Mouse (Mus musculus) embryonic facial prominence, embryonic 11.5 days (tissue): ENCODE data around the gene Zdhhc25. TPM values are rescaled to one million over a fixed set of nuclear protein-coding genes. Genes with fewer than 3 reads are reported as not detected.

ENCODE experiments used
- ATAC-seq: fragments of 200-750 bp; cut with Nextera tagmentation; replicated peaks from 2 replicates; pipeline ENCODE4 v1.8.0; 2017; ENCODE audit warnings: low read depth; ENCODE audit not compliant: insufficient number of reproducible peaks, low FRiP score, low TSS enrichment
- DNase-seq: peaks from one replicate; pipeline ENCODE4 v3.0.0-alpha.2; 2015; ENCODE audit warnings: low spot score
- H3K27ac ChIP-seq: fragments of 300-500 bp; sonication (generic); replicated peaks from 2 replicates; pipeline ENCODE4 v1.5.1; 2014; ENCODE audit warnings: mild to moderate bottlenecking, low read depth, low read length, control low read depth
- H3K27me3 ChIP-seq: fragments of 300-500 bp; sonication (generic); 2 replicates; pipeline ENCODE4 v1.6.1; 2014; ENCODE audit warnings: mild to moderate bottlenecking, low read length, moderate library complexity, mixed read lengths; ENCODE audit not compliant: control insufficient read depth, insufficient read depth
- H3K36me3 ChIP-seq: fragments of 300-500 bp; sonication (generic); replicated peaks from 2 replicates; pipeline ENCODE4 v1.6.1; 2014; ENCODE audit warnings: low read depth, mild to moderate bottlenecking, low read length, moderate library complexity, mixed read lengths; ENCODE audit not compliant: control insufficient read depth, insufficient read depth
- H3K4me1 ChIP-seq: fragments of 300-500 bp; sonication (generic); 2 replicates; pipeline ENCODE4 v1.6.1; 2014; ENCODE audit warnings: low read length, mixed read lengths; ENCODE audit not compliant: control insufficient read depth, insufficient read depth
- H3K4me2 ChIP-seq: fragments of 300-500 bp; sonication (generic); 2 replicates; pipeline ENCODE4 v1.6.1; 2014; ENCODE audit warnings: low read depth, mild to moderate bottlenecking, control low read depth, low read length, moderate library complexity
- H3K4me3 ChIP-seq: fragments of 300-500 bp; sonication (generic); 2 replicates; pipeline ENCODE4 v1.5.1; 2014; ENCODE audit warnings: low read depth, low read length, control low read depth
- H3K9ac ChIP-seq: fragments of 300-500 bp; sonication (generic); replicated peaks from 2 replicates; pipeline ENCODE4 v1.6.1; 2014; ENCODE audit warnings: mild to moderate bottlenecking, control low read depth, low read length
- H3K9me3 ChIP-seq: fragments of 300-500 bp; sonication (generic); replicated peaks from 2 replicates; pipeline ENCODE4 v1.6.1; 2016; ENCODE audit warnings: mild to moderate bottlenecking, low read length, inconsistent platforms, mixed read lengths; ENCODE audit not compliant: control insufficient read depth
- WGBS: fragments of 180-500 bp; shearing (Covaris S2); extraction: QIAGEN DNeasy Blood & Tissue Kit; methylation state at CpG from one replicate; pipeline ENCODE4 v1.1.7; 2014; 5-methylcytosine and 5-hydroxymethylcytosine counted together
- polyA plus RNA-seq: library from polyadenylated mRNA; unstranded; fragments of >200 nt; fragmentation: Nextera tagmentation; extraction: Ambion mirVana; gene quantifications from 2 replicates; pipeline ENCODE4 v1.2.1, GENCODE M21; 2014

The Zdhhc25 gene
- polyA plus RNA-seq, 1 experiment from 2014 or later, result not detected

DNA sequence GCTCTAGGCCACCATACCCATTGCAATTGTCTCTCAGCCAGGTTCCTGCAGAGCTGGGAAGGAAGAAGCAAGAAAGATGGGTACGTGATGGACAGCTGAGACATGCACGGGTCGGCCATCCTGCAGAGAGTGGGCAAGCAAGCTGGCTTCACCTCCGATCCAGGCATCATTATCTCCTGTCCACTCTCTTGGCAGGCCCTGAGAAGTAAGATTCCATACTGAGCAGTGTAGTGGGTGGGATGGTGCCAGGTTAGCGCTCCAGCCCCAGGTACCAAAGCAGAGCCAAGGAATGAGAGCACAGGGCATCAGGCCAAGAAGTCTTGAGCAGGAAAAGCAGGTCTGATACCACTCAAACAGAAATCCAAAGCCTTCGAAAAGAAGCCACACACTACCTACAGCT is 20.6 kb upstream of the Zdhhc25 start:
- no peak for ATAC-seq
- no peak for DNase-seq
- Histone ChIP-seq H3K27me3 (no peaks in the 10 kb centered on the region), H3K9ac (no peak overlapping the region), H3K36me3 (no peaks in the 10 kb centered on the region), H3K4me2 (no peak overlapping the region), H3K4me1 (no peaks in the 10 kb centered on the region), H3K27ac (no peak overlapping the region), H3K4me3 (no peak overlapping the region), H3K9me3 (no peaks in the 10 kb centered on the region)
- WGBS, result 94% methylated on average over 6 of the region's 6 CpGs

GRCm38 (mm10) chr15:88602496-88602895 is 2.4 kb downstream of the Zdhhc25 start:
- DNase-seq (no peak), ATAC-seq (no peak)
- Histone ChIP-seq H3K4me1 (no peaks in the 10 kb centered on the region), H3K36me3 (no peaks in the 10 kb centered on the region), H3K9ac (no peak overlapping the region), H3K27ac (no peak overlapping the region), H3K27me3 (no peaks in the 10 kb centered on the region), H3K4me3 (no peak overlapping the region), H3K9me3 (no peaks in the 10 kb centered on the region), H3K4me2 (no peak overlapping the region)
- 85% methylated on average over 3 of the region's 3 CpGs for WGBS

GRCm38 (mm10) chr15:88603091-88603732 is 3.1 kb downstream of the Zdhhc25 start:
- H3K9me3 ChIP-seq, result no peaks in the 10 kb centered on the region
- DNase-seq, result no peak

GRCm38 (mm10) chr15:88603733-88604119 is 3.6 kb downstream of the Zdhhc25 start:
- Histone ChIP-seq H3K36me3 (no peaks in the 10 kb centered on the region), H3K9ac (no peak overlapping the region), H3K4me3 (no peak overlapping the region), H3K4me1 (no peaks in the 10 kb centered on the region), H3K4me2 (no peak overlapping the region), H3K9me3 (no peaks in the 10 kb centered on the region), H3K27ac (no peak overlapping the region), H3K27me3 (no peaks in the 10 kb centered on the region)
- DNase-seq (peak; percentile 6), ATAC-seq (no peak)
- WGBS, result 88% methylated on average over 1 of the region's 1 CpGs

More at GRCm38 (mm10) chr15:88603091-88603732, 3.1 kb downstream of the Zdhhc25 start:
- ATAC-seq, result no peak
- no peaks in the 10 kb centered on the region for H3K36me3 ChIP-seq
- no peaks in the 10 kb centered on the region for H3K4me1 ChIP-seq
- no peaks in the 10 kb centered on the region for H3K27me3 ChIP-seq
- whole genome bisulfite sequencing, result 78% methylated on average over 9 of the region's 9 CpGs
- no peak overlapping the region for H3K4me3 ChIP-seq
- H3K9ac ChIP-seq, result no peak overlapping the region
- no peak overlapping the region for H3K27ac ChIP-seq
- no peak overlapping the region for H3K4me2 ChIP-seq

- 86% methylated on average over 17 of the region's 17 CpGs for WGBS
- DNase-seq, result no peak
Observed at GRCm38 (mm10) chr15:88604669-88605414, 4.7 kb downstream of the Zdhhc25 start.

GRCm38 (mm10) chr15:88605415-88605785 is 5.3 kb downstream of the Zdhhc25 start:
- H3K9me3 ChIP-seq, result no peaks in the 10 kb centered on the region
- no peak overlapping the region for H3K4me3 ChIP-seq
- no peaks in the 10 kb centered on the region for H3K27me3 ChIP-seq
- H3K4me1 ChIP-seq, result no peaks in the 10 kb centered on the region
- no peak for DNase-seq
- H3K9ac ChIP-seq, result no peak overlapping the region
- WGBS, result 82% methylated on average over 5 of the region's 5 CpGs
- H3K4me2 ChIP-seq, result no peak overlapping the region
- no peak for ATAC-seq
- H3K36me3 ChIP-seq, result no peaks in the 10 kb centered on the region
- no peak overlapping the region for H3K27ac ChIP-seq

More at GRCm38 (mm10) chr15:88604669-88605414, 4.7 kb downstream of the Zdhhc25 start:
- no peak overlapping the region for H3K9ac ChIP-seq
- no peaks in the 10 kb centered on the region for H3K36me3 ChIP-seq
- H3K4me2 ChIP-seq, result no peak overlapping the region
- no peaks in the 10 kb centered on the region for H3K9me3 ChIP-seq
- H3K4me1 ChIP-seq, result no peaks in the 10 kb centered on the region
- H3K27ac ChIP-seq, result no peak overlapping the region
- no peak for ATAC-seq
- H3K4me3 ChIP-seq, result no peak overlapping the region
- H3K27me3 ChIP-seq, result no peaks in the 10 kb centered on the region

- no peaks in the 10 kb centered on the region for H3K36me3 ChIP-seq
- no peak for DNase-seq
Observed at GRCm38 (mm10) chr15:88617125-88617524, 17.0 kb downstream of the Zdhhc25 start.

DNA sequence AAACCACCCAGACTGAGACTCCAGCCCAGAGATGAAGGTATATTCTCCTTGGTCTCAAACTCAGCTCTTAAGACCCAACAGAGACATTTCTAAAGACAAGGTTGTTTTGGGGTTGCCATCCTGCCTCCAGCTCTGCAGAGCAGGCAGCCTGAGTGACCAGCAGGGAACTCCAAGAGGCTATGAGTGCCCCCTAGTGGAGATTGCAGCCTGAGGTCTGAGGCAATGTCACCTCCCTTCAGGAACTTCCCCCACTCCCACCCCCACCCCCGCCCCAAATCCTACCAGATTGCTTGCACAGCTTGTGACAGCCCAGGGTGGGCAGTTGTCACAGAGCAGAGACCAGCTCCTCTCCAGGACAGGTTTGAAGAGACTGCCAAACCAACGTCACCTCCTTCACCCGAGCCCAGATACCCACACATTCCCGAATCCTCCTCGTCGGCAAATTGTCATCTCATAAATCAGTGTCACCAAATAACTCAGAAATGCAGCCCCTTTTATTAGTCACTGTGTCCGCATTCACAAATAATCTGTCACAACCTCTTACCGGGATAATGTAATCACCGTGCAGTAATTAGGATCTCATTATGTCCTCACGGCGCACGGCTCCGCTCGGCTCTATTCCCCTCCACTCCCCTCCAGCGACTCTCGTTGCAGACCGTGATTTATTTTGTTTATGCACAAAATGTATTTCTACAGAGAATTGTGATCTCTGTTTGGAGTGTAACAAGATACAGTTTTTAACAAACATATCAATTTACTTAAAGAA is 18.1 kb downstream of the Zdhhc25 start:
- WGBS, result 61% methylated on average over 17 of the region's 17 CpGs
- Histone ChIP-seq H3K4me1 (no peaks in the 10 kb centered on the region), H3K27me3 (no peaks in the 10 kb centered on the region), H3K36me3 (no peaks in the 10 kb centered on the region), H3K27ac (no peak overlapping the region), H3K4me3 (no peak overlapping the region), H3K9me3 (no peaks in the 10 kb centered on the region), H3K4me2 (no peak overlapping the region), H3K9ac (no peak overlapping the region)
- ATAC-seq (no peak), DNase-seq (peak; percentile 72)

More at GRCm38 (mm10) chr15:88617125-88617524, 17.0 kb downstream of the Zdhhc25 start:
- no peaks in the 10 kb centered on the region for H3K27me3 ChIP-seq
- no peak for ATAC-seq
- H3K9me3 ChIP-seq, result no peaks in the 10 kb centered on the region
- WGBS, result 87% methylated on average over 16 of the region's 16 CpGs
- no peaks in the 10 kb centered on the region for H3K4me1 ChIP-seq
- H3K4me3 ChIP-seq, result no peak overlapping the region
- no peak overlapping the region for H3K4me2 ChIP-seq
- no peak overlapping the region for H3K9ac ChIP-seq
- H3K27ac ChIP-seq, result no peak overlapping the region
